Mouse (Mus musculus) frontal cortex, adult (tissue): ENCODE results near the gene Hsf2bp.

Experiments
- ATAC-seq: cut with Nextera tagmentation; 2 replicates; pipeline ENCODE4 v1.9.2; 2017; ENCODE audit warnings: mild to moderate bottlenecking, moderate library complexity, mixed read lengths; ENCODE audit not compliant: low TSS enrichment

Hsf2bp gene

DNA sequence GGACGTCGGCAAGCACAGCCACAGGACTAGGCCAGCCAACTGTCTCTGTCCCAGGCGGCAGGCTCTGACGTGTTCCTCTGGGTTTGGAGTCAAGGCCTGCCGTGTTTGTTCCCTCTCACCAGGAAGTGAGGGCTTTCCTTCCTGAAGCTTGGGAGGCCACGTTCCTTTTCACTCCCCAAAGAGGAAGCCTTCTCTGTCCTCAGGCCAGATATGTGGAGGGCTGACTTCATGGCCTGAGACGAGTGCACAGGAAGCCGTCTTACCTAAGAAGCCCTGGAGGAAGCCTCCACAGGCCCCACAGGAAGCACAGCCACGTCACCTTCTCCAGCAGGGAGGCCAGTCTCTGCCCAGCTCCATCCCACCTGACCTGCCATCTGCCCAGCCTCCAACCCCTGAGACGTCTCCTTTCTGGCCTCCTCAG lies 130.3 kb downstream of the Hsf2bp start:
- ATAC-seq: no peak

DNA sequence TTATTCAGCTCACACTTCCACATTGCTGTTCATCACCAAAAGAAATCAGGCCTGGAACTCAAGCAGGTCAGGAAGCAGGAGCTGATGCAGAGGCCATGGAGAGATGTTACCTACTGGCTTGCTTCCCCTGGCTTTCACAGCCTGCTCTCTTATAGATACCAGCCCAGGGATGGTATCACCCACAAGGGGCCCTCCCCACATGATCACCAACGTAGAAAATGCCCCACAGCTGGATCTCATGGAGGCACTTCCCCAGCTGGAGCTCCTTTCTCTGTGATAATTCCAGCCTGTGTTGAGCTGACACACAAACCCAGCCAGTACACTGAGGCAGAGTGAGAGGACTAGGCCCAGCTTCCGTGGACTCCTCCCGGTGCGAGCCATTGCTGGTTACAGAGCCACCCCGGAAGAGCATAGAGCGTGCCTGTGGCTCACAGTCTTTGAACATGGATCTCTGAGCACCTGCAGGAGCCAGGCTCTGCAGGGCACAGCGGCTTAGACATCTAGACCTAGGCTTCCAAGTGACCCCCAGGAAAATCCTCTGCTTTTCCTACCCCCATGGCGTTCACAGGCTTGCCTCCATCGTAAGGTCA lies 130.9 kb downstream of the Hsf2bp start:
- ATAC-seq: no peak

DNA sequence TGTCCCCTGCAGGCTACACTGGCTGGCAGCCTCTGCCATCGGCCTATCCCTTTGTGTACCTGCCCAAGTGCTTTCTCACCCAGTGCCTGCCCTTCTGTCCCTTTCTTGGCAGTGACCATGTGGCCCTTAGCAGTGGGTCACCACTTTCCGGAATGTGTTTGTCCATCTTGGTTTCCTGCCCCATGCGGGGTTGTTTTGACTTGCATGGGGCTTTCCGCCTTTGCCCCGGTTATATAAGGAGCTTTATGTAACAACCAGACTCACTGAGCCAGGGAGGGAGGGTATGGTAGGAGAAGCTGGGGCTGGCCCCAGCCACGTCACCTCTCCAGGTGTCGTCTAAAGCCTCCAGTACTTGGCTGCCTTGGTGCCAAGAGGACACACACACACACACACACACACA lies 132.1 kb downstream of the Hsf2bp start:
- ATAC-seq: no peak

DNA sequence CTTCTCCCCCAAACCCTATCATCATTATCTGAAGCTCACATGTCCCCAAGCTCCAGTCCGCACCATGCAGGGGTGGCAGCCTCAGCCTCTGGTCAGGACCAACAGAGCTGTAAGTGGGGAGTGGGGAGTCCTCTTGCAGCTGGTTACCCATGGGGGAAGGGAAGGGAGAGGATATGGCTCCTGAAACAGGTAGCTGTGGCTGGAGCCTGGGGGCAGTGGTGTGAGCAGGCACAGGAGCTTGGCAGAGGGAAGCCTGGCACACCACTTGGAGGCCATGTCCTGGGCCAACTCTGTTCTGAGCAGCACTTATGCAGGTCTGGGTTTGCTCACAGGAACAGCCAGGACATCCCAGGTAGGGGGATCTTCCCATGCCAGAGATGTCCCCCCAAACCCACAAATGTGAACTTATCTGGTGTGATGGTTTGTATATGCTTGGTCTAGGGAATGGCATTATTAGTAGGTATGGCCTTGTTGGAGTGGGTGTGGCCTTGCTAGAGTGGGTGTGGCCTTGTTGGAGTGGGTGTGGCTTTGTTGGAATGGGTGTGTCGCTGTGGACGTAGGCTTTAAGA lies 133.4 kb downstream of the Hsf2bp start:
- ATAC-seq: no peak

DNA sequence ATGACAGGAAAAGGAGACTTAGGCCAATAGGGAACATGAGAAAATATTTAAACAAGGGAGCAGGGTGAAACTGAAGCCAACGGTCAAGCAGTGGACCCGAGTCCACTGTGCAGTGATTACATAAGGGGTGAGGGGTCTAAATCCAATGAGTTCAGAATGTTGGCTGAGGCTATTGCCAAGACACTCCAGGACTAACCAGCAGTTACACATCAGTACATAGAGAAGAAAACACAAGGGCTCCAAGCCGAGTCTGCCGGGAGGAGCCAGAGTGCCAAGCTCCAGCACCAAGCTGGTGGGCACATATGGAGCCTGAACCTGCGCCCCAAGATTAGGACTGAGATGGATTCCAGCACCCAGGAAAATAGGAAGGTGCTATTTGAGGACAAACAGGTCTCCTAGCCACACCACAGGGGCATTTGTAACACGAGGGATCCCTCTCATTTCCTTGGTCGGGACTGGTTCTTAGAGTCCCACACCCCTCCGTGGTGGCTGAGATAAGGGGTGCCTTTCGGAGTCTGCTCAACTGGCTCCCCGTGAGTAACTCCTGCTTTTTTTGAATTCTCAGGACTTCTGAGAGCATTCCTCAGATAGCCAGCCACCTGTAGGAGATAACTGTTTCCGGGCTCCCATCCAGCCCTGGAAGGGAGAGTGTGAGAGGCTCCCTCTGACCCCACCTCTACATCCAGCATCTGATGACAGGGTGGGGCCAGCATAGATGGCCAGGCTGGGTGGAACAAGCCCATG lies 134.5 kb downstream of the Hsf2bp start:
- no peak for ATAC-seq

DNA sequence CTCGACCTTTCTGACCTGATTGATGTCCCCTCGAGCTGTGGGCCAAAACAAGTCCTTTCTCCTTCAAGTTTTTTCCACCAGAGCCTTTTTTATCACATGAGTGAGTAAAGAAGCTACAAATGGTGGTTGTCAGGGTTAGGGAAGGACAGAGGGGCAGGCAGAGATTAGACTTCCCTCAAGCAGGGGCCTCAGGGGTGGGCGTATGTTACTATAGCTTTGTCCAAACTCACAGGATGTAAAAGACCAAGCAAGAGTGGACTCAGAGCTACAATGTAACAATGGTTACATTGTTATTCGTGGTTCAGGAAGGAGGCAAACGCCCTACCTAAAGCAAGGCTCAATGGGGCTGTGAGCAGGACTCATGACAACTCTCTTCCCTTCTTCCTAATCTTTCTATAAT lies 137.2 kb downstream of the Hsf2bp start:
- no peak for ATAC-seq

DNA sequence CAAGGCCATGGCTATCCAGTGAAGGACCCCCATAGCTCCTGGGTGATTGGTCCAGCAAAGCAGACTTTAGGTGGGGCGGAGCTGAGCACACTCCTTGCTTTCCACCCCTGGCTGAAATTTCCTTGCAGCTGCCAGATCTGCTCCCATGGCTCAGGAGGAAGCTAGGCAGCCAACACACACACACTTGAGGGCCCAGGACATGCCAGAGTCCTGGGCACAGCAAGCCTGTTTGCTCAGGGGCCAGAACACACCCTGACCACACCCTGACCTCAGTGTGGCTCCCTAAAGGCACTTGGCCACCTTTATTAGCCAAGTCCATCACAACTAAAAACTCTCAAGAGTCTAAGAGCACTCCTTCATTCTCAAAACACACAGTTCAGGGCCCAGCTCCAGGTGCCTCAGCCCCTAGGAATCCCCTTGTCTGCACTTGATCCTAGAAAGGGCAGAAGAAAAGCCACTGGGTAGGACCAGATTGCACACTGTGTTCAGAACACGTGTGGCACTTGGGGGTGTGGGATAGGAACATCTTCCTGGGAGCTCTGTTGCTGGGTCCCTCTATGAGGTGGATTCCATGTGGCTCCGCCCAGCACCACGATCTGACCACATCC lies 138.9 kb downstream of the Hsf2bp start:
- ATAC-seq: no peak

DNA sequence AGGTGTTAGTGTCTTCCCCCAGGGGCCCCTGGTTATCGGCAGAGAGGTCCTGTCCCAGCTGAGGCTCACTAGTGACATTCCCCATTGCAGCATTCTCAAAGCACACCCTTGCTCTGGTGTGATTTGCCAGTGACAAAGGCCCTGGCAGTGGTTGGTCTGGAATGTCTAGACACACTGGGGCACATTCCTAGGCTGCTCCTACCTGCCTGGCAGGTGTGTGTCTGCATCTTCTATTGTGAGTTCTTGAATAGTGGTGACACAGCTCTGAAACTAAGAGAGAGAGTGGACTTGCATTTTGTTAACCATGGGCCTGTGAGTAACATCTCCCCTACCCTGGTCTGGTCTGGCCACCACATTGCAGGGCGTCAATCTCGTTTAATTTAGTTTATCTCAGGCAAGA lies 139.4 kb downstream of the Hsf2bp start:
- no peak for ATAC-seq

DNA sequence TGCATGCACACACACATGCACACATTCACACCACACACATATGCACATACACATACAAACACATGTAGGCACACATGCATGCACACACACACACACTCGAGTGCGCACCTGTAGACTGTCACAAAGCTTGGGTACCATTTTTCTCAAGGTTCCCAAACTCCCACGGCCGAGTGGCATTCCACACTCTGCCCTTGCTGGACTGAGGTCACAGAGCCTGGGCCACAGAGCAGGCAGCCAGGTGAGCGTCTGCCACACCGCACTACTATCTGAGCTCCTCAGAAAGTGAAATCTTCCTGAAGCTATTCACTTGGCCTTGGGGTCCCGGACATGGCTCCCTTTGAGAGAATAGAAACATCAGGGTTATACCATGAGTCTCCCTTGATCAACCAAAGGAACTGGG lies 139.8 kb downstream of the Hsf2bp start:
- ATAC-seq: no peak
